Mouse (Mus musculus): ENCODE results near the gene Auts2.
A peak's percentile ranks its signal among the peaks of the same experiment; 100 is the strongest.

Auts2 gene

GRCm38 (mm10) chr5:131963565-131963964 is 579.6 kb downstream of the Auts2 start:
- DNase-seq: no peak

DNA sequence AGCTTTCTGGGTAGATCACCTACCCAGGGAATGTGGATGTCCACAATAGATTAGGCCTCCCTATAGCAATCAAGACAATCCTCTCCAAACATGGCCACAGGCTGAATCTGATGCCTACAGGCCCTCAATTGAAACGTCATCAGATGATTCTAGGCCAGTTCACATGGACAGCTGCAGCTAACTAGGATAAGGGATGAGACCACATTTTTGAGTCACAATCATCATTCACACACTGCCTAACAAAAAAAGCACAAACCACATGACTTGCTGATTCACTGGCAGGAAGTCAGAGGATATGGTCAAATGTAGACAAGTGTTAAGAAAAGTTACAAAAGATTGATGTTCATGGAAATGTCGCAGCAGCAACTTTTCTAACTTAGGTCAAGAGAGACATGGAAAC is 581.3 kb downstream of the Auts2 start:
- DNase-seq: peak; percentile 17

- DNase-seq: no peak
These were observed 582.7 kb downstream of the Auts2 start for GRCm38 (mm10) chr5:131960432-131960831.

- peak; percentile 72 for DNase-seq
These were observed 586.1 kb downstream of the Auts2 start for GRCm38 (mm10) chr5:131956998-131957397.

- peak; percentile 64 for DNase-seq
These were observed 587.1 kb downstream of the Auts2 start for GRCm38 (mm10) chr5:131956090-131956489.

DNA sequence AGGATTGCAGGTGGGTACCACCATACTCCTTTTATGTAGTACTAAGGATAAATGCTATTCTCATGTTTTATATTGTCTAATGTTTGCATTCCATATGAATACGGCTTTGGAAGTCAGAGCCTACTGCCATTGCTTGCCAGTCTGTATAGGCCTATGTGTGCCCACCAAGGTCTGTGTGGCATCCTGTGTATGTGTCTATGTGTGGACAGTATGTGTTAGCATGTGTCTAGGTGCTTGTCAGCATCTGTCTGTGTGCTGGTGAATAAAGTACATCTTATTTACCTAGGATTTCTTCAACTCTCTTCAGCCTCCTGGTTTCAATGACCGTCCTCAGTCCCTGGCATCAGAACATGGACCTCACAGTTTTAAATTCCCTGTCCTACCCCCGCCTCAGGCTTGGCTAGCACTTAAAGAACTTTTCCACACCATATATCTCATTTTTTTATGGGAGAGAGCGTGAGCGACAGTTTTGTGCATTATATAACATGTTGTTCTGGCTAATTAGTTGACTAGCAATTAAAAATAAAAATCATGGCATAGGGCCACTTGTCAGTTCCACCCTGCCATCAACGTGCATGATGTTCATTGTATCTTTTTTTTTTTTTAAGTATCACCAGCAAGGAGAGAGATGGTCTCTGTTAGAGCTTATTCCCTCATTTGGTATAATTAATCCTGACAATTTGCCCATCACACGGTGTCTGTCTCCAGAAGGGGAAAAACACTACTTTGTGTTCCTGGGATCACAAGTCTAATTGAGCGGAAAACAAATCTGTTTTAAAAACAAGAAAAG is 587.7 kb downstream of the Auts2 start:
- peak; percentile 37 for DNase-seq

DNA sequence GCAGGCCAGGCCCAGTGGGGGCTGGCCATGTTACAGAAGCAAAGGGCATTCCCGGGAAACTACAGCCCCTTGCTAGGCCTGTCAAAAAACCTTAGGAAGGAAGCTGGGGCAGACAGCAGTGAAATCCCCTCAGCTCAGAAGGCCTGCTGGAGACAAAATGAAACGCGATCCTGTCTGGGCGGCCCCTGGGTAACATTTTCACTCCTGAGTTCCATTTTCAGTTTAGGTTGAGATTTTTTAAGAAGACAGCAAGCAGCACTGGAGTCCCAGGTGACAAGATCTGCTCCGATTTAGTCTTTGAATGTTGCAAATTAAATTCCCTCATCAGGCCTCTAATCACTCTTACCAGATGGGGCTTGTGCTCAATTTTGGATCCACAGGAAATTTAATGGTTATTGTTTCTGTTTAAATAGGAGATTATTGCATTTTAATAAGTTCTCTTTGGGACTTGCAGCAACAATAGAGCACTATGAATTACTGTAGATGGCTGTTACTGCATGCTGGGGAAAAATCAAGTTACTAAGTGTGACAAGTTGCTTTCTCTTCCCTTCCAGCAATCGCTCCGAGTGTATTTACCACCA is 594.5 kb downstream of the Auts2 start:
- DNase-seq: no peak

DNA sequence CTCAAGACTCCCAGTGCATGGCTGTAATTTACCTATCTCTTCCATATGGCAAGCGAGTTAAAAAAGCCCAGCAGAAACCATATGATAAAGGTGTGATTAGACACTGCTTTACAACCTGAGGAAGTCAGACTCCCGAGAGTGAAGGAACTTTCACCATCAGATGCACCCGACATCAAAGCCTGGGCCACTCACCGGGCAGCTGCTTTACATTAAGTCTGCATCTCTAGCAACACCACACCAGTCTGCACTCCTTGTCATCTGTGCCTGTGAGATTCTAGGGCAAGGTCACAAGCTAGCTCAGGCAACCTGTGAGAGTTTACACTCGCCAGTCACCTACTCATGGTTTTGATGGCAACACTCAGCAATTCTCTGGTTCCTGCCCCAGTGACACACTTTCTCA is 596.3 kb downstream of the Auts2 start:
- no peak for DNase-seq

GRCm38 (mm10) chr5:131944761-131945160 is 598.4 kb downstream of the Auts2 start:
- DNase-seq: no peak

- DNase-seq: peak; percentile 74
These were observed 614.4 kb downstream of the Auts2 start for GRCm38 (mm10) chr5:131928696-131929095.

GRCm38 (mm10) chr5:131922759-131923158 is 620.4 kb downstream of the Auts2 start:
- DNase-seq: no peak

- no peak for DNase-seq
These were observed 621.0 kb downstream of the Auts2 start for GRCm38 (mm10) chr5:131922118-131922517.

GRCm38 (mm10) chr5:131919983-131920777 is 623.0 kb downstream of the Auts2 start:
- DNase-seq: peak; percentile 30

GRCm38 (mm10) chr5:131916791-131917403 is 626.2 kb downstream of the Auts2 start:
- DNase-seq: no peak

GRCm38 (mm10) chr5:131913562-131913961 is 629.6 kb downstream of the Auts2 start:
- DNase-seq: peak; percentile 27

DNA sequence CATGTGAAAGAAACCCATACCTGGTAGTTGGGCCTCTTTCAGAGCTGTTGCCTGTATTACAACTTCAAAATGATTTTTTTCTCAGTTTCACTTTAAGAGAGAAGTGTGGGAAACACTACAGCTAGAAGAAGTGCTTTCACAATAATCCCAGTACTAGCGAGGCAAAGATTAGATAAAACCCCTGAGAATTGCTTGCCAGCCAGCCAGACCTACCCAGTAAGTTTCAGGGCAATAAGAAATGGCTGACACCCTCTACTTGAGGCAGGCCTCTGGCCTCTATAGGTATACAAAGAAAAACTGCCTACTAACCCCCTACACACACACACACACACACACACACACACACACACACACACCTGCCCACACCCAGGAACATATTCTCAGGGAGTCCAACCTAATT is 630.2 kb downstream of the Auts2 start:
- DNase-seq: no peak

DNA sequence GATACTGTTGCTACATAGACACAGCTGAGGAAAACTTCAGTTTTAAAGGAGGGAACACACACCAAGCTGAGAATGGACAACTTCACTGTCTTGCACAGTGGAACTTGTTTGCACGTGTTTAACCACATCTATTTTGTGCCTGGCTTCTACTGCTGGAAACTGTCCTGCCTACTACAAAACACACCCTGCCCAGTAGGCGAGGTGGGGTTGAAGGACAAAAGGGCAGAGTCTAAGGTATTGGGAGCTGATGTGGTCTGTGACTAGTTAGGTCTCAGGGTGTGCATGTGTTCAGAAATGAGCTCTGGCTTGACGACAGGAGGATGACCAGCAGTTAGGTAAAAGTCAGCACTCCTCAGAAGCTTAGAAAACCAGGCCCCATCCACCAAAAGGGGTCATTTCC is 636.8 kb downstream of the Auts2 start:
- no peak for DNase-seq

DNA sequence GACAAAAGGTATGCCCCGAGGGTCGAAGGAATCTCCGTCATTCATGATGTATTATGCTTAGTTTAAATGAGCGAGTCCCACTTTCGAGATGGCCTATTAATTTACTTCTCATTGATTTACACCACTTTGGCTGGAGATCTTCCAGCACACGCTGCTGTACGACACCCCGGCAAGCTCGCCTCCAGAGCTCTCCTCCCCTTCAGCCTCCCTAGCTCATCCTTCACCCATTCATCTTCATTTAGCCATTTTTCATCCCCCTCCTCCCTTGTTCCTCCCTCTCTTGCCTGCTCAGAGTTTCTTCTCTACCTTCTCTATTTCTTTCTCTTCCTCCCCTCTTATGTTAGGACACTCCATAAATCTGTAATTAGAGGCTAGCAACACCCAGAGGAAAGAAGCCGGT is 638.7 kb downstream of the Auts2 start:
- DNase-seq: no peak

DNA sequence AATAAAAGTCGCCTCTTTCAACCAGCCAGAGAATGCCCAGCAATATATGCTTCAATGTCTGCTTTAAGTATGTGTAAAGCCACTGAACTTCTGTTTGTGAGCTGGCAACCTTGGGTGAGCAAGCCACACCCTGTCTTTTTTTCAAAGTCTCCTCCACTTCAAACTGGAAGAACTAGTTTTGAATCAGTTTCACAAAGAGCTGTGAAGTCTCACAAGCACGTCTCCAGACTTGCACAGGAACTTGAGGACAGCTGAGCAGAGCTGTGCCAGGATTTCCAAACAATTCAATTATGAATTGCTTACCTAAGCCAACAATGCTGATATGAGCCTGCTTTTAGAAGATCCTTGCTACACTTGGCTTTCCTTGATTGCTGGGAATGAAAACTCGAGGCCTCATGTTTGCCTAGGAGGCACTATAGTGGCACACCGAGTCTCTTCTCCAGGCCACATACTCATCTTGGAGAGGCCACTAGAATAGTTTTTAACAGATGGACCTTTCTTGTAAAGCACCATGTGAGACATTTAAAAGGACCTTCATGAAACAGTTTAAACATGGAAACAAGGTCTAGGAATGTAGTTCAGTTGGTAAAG is 645.0 kb downstream of the Auts2 start:
- DNase-seq: no peak

DNA sequence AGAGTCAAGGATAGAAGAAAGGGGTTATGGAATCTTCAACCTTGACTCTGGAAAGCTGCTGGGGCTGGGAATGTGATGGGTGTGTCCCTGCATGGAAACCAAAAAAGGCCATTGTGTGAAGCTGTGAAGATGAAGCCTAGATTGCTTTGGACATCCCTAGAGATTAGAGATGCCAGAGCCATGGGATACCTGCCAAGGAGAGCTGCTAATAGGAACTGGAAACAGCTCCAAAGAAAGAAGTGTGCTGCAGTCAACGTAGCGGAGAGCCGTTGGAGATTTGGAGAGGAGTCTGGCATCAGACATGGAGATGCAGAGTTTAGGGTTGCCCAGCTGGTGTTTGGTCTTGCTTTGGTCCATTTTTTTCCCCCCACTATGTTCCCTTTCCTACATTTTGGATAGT is 656.5 kb downstream of the Auts2 start:
- no peak for DNase-seq

DNA sequence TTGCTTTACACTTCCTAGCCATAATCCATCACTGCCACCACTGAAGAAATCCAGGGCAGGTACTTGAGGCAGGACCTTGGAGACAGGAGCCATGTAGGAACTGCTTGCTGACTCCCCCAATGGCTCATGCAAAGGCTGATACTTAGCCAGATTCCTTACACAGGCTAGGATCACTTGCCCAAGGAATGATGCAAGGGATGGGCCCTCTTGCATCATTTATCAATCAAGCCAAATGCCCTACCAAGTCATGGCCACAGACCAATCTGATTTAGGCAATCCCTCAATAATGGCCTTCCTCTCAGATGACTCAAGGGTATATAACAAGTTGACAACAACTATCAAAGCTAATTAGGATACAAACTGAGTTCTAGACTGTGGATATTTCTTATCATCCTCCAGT is 666.6 kb downstream of the Auts2 start:
- DNase-seq: no peak

DNA sequence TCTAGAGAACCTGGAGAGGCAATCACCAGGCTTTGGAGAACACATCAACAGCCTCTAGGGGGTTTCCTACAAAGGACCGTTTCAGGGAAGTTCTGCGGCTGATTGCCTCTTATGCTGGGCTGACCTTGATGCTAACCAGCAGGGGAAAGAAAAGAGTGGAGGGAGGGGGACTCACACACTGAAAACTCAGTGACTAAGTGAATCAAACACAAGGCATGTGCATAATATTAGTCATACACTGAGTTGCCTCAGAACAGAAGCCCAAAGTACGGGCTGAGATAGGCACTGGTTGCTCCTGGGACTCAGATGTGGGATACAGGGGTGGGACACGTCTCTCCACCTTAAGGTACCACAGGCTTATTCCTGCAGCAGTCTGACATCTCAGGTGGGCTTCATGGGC is 667.2 kb downstream of the Auts2 start:
- no peak for DNase-seq

DNA sequence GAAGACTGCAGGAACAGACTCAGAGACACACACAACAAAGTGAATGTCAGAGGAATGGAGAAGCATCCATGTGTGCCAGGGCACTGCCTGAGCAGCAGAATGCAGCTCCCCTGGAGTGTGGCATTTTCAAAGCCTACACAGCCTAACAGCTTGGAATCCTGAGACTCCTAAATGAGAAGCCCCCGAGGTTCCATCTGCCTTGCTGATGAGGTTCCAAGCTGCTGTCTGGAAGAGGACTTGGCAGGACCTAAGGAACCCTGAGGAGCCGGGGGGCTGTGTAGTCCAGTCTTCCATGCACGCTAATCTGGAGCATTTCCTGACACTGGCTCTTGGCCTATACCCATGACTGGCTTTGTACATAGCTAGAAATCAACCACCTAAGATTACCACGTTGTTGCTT is 670.0 kb downstream of the Auts2 start:
- DNase-seq: no peak

Measured in retina, postnatal 1 day (tissue).